Mouse (Mus musculus): ENCODE measurements at regions not wholly inside any gene's neighbourhood (a gene's known extent, or its start where the extent isn't known, plus 50 kb on each side); places are given as distances from the start of the nearest gene placed in this dataset.

DNA sequence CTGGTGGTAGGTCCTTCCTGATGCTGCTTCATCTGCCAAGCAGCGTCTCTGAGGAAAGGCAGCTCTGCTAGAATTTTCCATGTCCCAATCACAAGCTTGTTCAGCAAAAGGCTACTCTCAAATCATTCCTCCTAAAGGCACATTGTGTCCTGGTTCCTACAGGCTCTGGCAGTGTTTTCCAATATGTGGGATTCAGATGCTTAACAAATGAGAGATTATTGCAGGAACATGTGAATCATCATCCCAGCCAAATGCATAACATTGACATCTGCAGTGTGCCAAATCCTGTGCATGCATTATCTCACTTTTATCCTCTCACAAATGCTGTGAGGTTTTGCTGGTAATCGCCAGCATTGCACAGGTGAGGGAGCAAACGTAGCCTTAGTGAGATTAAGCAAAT lies 53.3 kb upstream of the Hmgn3 start:
- TF ChIP-seq CTCF (IDR thresholded peaks at IDR 0.05; ENCODE audit: low read depth): no peak
- TF ChIP-seq EP300 (IDR thresholded peaks at IDR 0.05; ENCODE audit: low read depth): no peak
